Mouse (Mus musculus): ENCODE data around the gene Clmn.

Clmn gene

GRCm38 (mm10) chr12:104876053-104876452 is 11.2 kb upstream of the Clmn start:
- DNase-seq, result no peak

DNA sequence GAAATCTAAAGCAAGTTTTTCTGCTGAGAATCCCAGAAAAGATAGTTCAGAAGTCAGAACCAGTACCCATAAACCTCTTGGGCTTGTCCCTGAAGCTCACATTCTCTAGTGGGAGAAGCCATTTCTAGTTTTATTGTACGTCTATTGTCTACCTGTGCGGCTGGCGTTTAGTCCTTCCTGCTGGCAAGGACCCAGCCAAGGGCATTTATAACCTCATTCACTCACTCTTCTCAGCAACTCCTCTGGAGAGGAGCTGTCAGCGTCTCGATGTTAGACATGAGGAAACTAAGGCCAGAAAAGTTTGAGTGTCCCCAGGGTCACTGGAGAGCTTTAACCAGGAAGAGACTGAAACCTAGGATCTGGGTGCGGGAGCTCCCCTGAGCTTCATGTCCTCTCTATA is 7.1 kb upstream of the Clmn start:
- DNase-seq, result no peak

DNA sequence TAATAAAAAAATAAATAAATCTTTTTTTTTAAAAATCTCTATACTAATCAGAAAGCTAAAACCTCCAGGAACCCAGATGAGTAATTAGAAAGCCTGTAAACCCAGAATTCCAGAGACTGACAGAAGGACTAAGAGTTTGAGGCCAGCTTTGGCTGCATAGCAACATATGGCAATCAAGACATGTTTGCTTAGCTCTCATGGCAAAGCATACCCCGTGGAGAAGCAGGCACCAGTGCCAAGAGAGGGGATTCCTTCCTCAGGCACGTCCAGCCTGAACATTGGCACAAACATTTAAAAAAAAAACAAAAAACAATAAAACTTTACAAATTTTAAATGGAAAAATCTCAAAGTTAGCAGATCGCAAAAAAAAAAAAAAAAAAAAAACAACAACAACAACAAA is 4.9 kb upstream of the Clmn start:
- DNase-seq, result no peak

- no peak for DNase-seq
Observed at GRCm38 (mm10) chr12:104868430-104868829, 3.6 kb upstream of the Clmn start.

DNA sequence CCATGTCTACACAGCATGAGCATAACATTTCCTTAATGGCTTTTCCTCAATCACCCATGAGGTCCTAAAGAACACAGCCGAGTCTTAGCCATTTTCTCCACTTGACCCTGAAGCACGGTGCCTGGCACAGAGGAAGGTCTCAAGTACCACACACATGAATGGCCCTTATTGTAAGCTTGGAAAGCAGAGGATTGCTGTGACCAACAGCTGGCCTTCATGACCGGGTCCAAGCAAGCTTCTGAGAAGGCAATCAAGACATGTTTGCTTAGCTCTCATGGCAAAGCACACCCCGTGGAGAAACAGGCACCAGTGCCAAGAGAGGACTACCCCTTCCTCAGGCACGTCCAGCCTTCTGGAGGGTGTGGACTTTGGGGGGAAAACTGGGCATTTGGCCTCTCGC is 3.0 kb upstream of the Clmn start:
- DNase-seq, result peak; percentile 49 to 77

DNA sequence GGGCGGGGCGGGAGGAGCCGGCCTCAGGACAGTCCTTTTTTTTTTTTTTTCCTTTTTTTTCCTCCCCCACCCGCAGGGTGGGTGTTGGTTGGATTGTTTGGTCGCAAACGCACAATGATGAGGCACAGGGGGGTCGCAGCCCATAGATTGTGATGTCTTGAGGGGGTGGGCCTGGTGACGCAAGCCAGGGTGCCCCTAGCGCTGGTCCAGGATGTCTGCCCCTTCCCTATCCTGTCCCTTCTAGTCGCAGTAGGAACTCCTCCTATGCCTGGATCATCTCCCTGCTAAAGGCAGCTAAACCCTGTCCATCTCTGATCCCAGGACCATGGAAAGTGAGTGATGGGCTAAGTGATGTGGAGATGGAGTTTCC is 275 bp upstream of the Clmn start:
- DNase-seq, result no peak

DNA sequence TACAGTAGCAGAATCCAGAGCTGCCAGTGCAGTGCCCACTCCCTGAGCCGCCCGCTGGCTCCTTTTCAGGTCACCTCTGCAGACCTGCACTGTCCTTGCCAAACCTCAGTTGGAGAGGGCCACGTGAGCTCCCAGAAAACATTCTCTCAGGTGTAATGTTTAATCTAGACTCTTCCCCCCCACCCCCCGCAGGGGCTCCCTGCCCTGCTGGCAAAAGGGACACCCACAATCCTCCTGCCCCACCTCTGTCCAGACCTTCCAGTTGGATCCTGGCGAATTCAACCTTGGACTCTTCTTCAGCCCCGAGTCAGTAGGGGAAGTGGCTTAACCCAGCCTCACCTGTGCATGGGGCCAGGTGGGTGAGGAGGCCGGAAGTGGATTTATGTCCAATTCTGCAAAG is 1.2 kb downstream of the Clmn start:
- peak; percentile 37 to 67 for DNase-seq

DNA sequence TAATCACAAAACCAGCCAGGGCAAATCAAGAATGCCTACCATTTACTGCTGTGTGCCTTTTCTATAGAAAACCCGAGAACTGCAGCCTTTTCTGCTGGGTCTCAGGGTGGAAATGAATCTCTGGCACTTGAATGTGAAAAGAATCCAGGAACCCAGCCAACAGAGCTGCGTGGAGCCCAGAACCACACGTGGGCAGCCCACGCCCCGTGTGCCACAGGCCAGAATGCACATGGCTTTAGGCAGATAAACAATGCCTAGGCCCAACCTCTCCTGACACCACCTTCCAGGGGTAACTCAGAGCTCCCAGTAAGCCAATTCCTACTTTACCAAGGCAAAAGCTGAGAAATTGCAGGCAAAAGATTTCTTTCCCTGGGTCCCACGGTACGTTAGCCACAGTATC is 5.7 kb downstream of the Clmn start:
- DNase-seq, result no peak

GRCm38 (mm10) chr12:104858732-104859131 is 6.1 kb downstream of the Clmn start:
- no peak for DNase-seq

- no peak for DNase-seq
Observed at GRCm38 (mm10) chr12:104857614-104858013, 7.3 kb downstream of the Clmn start.

- DNase-seq, result no peak
Observed at GRCm38 (mm10) chr12:104856540-104856939, 8.3 kb downstream of the Clmn start.

- DNase-seq, result no peak
Observed at GRCm38 (mm10) chr12:104855548-104855947, 9.3 kb downstream of the Clmn start.

DNA sequence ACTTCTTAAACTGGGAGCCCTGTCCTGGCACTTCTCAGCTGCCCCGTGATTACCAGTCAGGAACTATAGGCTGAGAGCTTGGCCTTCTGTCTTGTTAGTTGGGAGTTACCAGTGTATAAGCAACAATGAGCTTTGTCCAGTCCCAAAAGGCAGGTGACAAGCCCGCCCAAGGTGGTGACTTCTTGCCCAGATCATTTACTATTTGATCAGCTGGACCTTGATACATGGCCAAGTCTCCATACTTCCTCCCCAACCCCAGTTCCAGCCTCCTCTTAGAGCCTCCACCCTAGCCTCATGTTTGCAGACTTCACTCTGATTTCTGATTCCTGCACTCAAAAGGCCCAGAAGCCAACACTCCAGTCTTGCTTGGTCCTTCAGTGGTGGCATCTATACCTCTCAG is 10.1 kb downstream of the Clmn start:
- no peak for DNase-seq

DNA sequence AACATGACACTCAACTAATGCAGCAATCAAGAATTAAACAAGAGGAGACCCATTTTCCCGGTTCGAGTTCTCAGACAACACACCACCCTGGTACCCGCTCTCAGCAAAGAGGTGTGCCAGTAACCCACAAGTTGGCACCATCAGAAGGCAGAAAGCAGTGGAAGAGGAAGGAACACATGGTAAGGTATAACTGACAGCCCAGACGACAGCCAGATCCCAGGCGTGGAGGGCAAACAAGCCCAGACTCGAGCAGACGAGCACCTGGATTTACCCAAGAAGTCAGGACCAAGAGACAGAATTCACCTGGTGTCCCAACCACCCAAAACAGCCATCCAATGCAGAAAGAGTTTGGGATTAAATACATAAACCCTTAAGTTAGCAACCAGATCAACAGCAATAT is 11.5 kb downstream of the Clmn start:
- no peak for DNase-seq

- peak; percentile 72 to 80 for DNase-seq
Observed at GRCm38 (mm10) chr12:104851711-104852508, 13.0 kb downstream of the Clmn start.

DNA sequence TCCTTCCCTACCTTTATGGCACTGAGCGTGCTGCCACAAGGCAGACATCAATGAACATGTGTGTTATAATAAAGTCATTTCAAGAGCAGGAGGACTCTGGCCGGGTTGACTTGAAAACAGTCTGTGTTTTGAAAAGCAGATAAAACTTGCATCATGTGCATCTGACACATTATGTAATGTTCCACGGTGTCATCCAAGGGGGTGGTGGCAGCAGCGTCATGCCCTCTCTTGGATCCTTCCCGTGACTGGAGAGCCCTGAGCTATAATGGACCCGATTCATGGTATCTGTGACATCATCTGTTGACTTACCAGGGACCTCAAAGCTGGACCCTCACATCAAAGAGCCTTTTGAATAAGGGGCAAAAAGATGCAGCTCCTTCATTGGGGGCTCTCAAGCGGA is 14.8 kb downstream of the Clmn start:
- DNase-seq, result no peak

- no peak for DNase-seq
Observed at GRCm38 (mm10) chr12:104848667-104849066, 16.2 kb downstream of the Clmn start.

GRCm38 (mm10) chr12:104847227-104847626 is 17.6 kb downstream of the Clmn start:
- no peak for DNase-seq

- peak; percentile 51 to 68 for DNase-seq
Observed at GRCm38 (mm10) chr12:104845707-104846106, 19.2 kb downstream of the Clmn start.

- no peak for DNase-seq
Observed at GRCm38 (mm10) chr12:104844989-104845388, 19.9 kb downstream of the Clmn start.

DNA sequence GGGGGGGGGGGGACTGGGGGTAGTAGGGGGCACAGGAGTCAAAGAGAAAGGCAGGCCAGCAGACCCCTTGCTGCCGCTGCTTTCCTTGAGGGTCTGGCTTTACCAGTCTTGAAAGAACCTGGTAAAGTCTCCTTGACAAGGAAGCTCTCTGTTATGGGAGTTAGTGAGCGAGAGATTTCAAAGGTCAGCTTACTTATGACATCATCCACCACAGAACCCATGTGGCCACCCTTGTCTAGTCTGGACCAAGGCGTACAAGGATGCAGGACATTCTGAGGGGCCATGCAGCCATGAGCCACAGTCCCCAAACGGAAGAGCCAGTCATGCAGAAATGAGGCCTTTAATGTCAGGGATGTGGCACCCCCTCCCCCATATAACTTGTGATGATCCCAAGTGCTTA is 20.6 kb downstream of the Clmn start:
- DNase-seq, result no peak

DNA sequence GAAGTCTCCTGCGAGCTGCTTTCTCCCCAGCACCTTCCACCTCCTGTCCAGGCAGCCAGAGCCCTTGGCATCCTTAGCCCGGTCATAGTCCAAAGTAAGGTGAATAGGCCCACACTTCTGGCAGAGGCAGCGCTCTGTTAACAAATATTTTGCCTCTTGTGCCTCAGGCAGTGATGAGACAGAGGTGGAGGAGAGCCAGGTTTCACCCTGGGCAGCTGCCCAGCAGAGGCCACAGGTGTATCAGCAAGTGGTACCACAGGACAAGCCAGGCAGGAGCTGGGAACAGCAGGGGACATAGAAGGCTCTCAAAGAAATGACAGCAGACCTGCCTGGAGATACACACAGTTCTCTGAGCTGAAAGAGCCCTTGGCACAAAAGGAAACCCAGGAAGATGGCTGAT is 23.6 kb downstream of the Clmn start:
- DNase-seq, result no peak

DNA sequence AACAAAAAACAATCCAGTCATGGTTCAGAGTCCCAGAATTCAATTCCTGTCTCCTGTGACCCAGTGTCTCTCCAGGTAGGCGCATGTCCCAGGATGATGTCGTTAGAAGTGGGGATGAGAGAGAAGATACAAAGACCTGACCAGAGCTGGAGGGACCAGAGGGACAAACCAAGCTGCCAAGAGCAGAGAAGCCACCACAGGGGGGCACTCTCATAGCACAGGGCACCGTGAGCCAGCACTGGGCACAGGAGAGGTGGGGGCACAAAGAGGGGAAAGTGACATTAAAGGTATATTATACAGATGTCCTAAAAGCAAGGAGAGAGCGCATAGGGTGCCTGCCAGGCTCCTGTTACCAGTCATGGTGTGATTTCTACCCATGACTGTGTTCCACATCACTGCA is 25.9 kb downstream of the Clmn start:
- DNase-seq, result peak in 1 of 2 experiments; percentile 28

- DNase-seq, result no peak
Observed at GRCm38 (mm10) chr12:104838462-104838861, 26.4 kb downstream of the Clmn start.

DNA sequence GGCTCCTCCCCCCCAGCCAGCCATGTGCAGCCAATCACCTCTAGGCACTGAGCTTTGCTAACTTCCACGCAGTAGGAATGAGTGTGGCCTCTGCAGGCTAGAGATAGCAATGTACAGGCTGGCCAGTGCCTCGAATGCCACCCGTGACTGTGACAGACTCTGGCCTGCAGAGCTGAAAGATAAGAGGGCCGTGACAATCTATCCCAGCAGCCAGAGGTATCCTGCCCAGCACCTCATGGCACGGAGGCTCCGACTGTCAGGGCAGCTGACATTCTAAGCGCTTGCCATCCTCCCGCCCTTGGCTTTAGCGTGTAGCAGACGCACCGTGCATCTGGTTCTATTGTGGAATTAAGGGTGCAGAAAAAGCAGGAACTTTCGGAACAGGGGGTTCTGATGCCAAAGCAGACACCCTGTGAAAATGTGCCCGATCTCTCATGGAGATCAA is 26.9 kb downstream of the Clmn start:
- DNase-seq, result no peak
